Mouse (Mus musculus) spleen, postnatal 10 days (tissue): ENCODE data around the gene Fuca1.
A peak's percentile ranks its signal among the peaks of the same experiment; 100 is the strongest.

ENCODE experiments used
- DNase-seq, 2 experiments: peaks; one replicate each; pipeline ENCODE4 v3.0.0; 2021 to 2022; ENCODE audit warnings: low spot score in 2 of 2

Gene Fuca1

GRCm38 (mm10) chr4:135922190-135922589 is 1.7 kb downstream of the Fuca1 start:
- no peak for DNase-seq

DNA sequence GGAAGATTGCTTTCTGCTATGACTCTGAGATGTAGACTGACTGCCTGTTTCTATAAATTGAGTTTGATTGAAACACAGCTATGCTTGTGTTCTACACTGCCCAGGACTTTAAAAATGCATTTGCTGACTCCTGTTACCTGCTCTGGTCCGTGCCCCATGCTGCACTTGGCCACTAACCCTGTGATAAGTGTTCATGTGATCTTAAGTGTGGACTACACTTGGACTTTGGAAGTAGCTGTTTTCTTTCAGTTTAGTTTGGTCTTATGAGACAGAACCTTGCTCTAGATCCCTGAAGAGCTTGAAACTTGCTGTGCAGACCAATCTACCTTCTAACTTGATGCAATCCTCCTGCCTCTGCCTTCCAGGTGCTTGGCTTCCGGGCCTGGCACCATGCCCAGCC is 3.9 kb downstream of the Fuca1 start:
- DNase-seq: no peak

GRCm38 (mm10) chr4:135925341-135925740 is 4.8 kb downstream of the Fuca1 start:
- no peak for DNase-seq

DNA sequence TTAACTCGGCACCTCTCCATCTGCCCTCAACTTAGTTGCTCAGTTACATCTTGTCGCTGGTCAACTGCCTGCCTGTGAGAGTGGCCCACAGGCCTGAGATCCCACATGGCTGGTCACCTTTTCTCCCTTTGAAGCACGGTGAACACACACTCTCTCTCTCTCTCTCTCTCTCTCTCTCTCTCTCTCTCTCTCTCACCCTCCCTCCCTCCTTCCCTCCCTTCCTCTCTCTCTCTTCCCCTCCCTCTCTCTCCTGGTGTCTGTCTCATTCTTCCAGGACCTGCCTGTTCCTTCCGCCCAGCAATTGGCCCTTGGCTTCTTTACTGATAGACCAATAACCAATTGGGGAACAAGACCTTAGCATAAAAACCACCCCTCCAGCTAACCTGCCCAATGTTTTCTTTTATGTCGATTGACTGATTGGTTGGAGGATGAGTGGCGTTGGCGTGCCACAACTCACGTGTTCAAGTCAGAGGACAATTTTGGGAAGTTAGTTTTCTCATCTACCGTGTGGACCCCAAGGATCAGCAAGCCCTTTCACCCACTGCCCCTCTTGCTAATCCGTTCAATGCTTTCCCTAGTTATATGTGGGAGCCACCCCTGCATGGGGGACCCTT is 5.8 kb downstream of the Fuca1 start:
- no peak for DNase-seq

DNA sequence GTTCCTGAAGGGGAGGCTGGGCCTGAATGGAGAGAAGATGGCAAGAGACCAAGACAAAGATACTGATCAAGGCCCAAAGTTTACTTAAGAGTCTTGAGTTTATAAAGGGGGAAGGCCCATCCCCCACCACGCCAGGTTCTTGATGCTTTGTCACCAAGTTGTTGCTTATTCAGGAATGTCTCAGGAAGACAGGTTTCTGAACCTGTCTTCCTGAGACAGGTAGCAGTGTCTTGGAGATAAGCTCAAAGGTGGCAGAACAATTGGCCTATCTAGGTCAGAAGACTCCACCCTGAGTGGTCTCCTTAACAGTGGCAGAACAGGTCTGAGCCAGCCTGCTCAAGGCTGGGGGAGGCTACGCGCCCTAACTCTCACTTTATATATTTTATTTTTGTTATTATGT is 6.3 kb downstream of the Fuca1 start:
- DNase-seq: no peak

GRCm38 (mm10) chr4:135928376-135928775 is 7.8 kb downstream of the Fuca1 start:
- DNase-seq: no peak

- no peak for DNase-seq
Measured at GRCm38 (mm10) chr4:135929405-135929804, 8.9 kb downstream of the Fuca1 start.

DNA sequence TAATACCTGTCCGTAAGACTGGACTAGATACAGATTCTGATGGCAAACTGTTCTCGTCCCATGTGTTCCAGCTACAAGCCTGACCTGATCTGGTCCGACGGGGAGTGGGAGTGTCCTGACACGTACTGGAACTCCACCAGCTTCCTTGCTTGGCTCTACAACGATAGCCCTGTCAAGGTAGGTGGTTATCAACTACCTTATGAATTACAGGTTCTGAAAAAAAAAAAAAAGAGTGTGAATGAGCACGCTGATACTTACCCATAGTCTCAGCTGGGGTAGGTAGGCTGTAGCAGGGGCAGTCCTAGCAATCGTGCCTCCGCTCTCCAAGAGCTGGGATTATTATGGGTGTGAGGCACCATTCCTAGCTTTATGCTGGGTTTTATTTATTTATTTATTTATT is 9.3 kb downstream of the Fuca1 start:
- no peak for DNase-seq

DNA sequence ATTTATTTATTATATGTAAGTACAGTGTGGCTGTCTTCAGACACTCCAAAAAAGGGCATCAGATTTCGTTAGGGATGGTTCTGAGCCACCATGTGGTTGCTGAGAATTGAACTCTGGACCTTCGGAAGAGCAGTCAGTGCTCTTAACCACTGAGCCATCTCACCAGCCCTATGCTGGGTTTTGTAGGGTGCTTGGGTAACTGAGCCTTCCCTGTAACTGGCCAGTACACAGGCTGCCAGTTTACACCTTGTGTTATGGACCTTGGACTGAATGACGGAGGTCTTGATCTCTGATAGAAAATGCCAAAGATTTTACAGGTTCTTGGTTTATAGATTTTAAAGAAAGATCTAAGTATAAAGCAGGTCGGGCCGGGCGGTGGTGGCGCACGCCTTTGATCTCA is 9.7 kb downstream of the Fuca1 start:
- no peak for DNase-seq

DNA sequence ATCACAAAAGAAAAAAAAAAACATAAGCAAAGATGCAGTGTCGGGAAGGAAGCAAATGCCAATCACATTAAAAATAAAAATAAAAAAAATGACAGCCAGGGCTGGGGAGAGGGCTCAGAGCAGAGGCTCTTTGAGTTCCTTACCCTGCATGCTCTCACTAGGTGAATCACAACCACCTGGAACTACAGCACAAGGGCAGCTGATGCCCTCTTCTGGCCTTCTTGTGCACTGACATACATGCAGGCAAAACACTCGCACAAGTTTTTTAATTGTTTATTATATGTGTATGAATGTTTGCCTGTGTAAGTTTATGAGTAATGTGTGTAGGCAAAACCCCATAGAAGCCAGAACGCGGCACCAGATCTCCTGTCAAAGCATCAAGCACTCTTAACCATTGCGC is 11.3 kb downstream of the Fuca1 start:
- no peak for DNase-seq

DNA sequence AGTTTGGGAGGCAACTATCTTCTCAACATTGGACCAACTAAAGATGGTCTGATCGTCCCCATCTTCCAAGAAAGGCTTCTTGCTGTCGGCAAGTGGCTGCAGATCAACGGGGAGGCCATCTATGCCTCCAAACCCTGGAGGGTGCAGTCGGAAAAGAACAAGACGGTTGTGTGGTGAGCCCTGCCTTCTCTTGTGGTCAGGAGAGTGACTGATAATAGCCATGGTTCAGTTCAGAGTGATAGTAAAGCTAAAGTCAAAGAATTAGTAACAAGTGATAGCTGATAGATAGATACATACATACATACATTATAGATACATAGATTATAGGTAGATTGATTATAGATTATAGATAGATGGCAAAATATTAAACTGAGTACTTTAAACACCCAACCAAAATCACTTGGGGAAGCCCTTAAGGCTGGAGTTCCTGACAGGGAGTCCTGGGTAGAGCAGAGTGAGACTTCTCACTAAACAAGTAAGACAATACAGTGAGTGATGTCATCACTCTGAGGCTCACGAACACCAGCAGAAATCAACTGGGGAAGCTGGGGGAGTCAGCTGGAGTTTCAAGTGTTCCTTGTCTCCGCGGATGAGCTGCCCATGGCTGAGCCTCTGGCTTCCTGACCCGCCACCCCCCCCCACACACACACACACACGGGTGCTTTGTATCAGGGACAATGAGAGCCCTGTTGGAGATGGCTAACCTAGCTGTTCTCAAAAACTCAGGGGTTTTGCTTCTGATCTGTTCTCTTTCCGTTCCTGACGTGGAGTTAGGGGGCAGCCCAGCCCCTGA is 14.4 kb downstream of the Fuca1 start:
- DNase-seq: no peak

DNA sequence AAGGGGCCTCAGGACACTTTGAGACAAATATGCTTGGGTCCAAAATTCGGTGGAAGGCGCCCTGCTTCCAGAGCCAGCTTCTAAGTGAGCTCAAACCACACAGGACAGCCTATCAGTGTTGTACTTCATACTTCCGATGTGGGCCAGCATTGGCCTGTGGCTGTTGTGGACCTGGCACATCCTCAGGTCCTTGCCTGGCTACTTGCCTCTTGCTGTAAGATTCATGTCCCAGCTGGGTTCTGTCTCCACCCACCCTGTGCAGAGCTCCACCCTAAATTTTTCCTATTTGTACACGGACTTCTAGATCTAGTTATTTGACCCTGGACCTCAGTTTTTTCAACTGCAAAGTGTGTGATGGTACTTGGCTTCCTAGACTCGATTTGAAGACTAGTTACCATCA is 15.0 kb downstream of the Fuca1 start:
- no peak for DNase-seq

- no peak for DNase-seq
Measured at GRCm38 (mm10) chr4:135938858-135939257, 18.3 kb downstream of the Fuca1 start.

DNA sequence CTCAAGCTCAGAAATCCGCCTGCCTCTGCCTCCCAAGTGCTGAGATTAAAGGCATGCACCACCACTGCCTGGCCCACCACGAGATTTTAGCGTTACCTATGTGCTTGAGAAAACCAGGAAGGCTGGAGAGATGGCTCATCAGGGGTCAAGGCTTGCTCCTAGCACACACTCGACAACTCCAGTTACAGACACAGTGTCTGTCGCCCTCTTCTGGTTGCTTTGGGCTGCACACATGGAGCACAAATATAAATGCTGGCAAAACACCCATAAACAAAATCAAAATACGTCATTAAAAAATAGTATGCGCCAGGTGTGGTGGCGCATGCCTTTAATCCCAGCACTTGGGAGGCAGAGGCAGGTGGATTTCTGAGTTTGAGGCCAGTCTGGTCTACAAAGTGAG is 20.5 kb downstream of the Fuca1 start:
- DNase-seq: peak in 1 of 2 experiments; percentile 57

- DNase-seq: no peak
Measured at GRCm38 (mm10) chr4:135942193-135942592, 21.7 kb downstream of the Fuca1 start.

- DNase-seq: no peak
Measured at GRCm38 (mm10) chr4:135943389-135943788, 22.9 kb downstream of the Fuca1 start.

GRCm38 (mm10) chr4:135945706-135946105 is 25.2 kb downstream of the Fuca1 start:
- DNase-seq: no peak

DNA sequence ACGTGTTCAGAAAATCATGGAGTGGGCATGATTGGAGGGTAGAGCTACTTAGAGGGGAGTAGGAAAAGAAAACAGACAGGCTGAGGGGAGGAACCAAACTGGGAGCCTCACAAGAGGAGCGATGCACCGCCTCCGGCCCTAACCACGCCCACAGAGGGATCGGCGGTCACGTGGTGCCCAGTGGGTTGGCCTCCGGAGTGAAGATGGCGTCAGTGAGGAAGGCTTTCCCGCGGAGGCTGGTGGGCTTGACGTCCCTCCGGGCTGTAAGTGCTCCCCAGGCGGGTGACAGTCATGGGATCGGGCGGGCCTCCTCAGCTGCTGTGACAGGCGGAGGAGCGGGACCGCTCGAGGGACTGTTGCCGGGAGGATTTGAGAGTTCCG is 25.7 kb downstream of the Fuca1 start, which contains the start of gene Hmgcl:
Gene Hmgcl (plus strand): TSS at position 171 of the 381 bp plus-strand sequence.
- DNase-seq: peak; percentile 97 to 98

DNA sequence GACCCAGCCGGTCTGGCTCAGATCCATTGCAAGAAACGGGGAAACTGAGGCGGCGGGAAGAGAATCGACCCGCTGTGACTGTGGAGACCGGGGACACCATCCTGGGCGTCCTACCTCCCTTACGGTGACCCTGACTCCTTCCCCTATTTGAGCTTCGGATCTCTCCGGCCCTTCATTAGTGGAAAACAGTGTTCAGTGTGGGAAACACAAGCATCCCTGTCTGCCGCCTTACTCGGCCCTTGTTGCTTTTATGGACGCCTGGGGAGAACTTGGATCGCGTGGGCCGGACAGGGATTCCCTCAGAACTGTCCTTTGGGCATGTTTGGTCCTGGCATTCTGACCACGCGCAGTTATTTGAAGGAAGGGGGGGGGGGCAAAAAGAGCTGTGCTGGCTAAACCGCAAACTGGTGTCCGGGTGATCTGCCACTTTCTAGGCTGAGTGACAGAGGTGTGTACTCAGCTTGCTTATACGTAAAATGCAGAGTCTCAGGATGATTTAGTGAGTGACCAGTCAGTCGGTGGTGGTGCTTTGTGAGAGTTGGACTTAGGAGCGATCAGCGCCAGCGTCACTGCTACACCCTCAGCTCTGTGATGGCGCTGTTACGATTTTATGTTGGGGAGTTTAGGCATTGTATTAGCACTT is 26.2 kb downstream of the Fuca1 start:
- DNase-seq: no peak

DNA sequence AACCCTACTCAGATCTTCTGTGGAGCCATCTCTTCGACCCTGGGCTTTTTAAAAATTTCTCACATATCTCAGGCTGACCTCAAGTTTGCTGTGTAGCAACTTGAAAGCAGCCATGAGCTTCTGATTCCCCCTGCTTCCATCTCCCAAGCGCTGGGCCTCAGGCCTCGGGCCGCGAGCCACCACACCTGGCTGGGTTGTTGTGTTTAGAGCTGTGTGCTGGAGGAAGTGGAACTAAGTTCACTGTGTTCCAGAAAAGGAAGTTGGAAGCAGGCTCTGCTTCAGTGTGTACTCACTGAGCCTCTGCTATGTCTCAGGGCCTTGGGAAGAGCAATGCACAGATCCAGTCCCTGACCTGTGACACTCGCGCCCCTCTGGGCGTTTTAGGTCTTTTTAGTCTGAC is 27.6 kb downstream of the Fuca1 start:
- DNase-seq: no peak

DNA sequence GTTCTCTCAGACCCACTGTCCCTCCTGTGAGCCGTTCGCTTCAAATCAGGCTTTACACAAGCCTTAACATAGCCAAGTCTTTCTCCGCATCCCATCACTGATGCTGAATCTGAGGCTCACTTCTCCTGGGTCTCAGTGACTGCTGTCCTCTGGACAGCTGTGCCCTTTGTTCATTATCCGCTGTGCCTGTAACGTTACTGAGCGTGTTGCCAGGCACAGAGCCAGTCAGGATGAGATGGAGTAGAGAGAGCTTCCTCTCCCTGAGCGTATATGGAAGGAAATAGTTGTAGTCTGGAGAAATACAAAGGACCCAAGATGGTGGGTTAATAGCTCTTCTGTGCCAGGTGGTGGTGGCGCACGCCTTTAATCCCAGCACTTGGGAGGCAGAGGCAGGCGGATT is 28.9 kb downstream of the Fuca1 start:
- DNase-seq: no peak

GRCm38 (mm10) chr4:135949911-135950310 is 29.4 kb downstream of the Fuca1 start:
- DNase-seq: no peak

DNA sequence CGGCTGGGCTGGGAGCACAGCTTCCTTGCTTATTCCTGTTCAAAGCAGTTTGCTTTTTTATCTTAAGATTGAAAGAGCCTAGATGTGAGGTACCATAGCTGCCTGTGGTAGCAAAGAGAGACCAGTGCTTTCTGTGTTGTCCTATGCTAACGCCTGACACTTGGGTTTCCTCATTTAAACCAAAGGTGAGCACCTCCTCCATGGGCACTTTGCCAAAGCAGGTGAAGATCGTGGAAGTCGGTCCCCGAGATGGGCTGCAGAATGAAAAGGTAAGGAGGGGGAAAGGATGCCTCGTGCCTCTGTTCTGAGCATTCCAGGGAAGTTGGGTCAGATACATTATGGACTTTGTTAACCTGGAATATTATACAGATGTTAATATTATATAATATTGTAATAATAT is 29.8 kb downstream of the Fuca1 start:
- DNase-seq: no peak
